Mouse (Mus musculus): ENCODE results near the gene Zbtb24.

Gene Zbtb24

GRCm38 (mm10) chr10:41504996-41505395 lies 54.8 kb downstream of the Zbtb24 start:
- no peak for DNase-seq

GRCm38 (mm10) chr10:41505446-41505845 lies 55.3 kb downstream of the Zbtb24 start:
- DNase-seq: peak; percentile 58

- no peak for DNase-seq
Observed at GRCm38 (mm10) chr10:41509160-41509559, 59.0 kb downstream of the Zbtb24 start.

- no peak for DNase-seq
Observed at GRCm38 (mm10) chr10:41514301-41514700, 64.1 kb downstream of the Zbtb24 start.

- no peak for DNase-seq
Observed at GRCm38 (mm10) chr10:41514921-41515320, 64.7 kb downstream of the Zbtb24 start.
